In the genomic region with DNA sequence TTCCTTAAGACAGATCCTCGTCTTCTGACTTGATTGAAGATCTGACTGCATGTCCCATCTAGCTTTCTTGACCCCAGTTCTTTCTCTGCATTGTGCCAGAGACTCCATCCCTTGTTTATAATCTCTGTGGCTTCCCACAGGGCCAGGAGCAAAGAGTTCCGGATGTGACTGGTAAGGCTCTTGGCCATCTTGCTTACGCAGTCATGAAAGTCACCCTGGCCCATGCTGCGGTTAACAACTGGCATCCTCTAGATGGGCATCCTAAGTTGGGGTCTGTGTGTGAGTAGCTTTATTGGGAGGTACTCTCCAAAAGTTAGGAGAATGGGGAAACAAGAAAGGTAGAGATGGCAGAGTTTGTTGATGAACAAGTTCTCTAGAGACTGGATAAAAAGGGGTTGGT, we compare ENCODE assay signal across 26 mouse cellular contexts. TPM values are rescaled to one million over a fixed set of nuclear protein-coding genes. Genes with fewer than 3 reads are reported as not detected.
DNase-seq lines count a peak whose midpoint lies in the region; ATAC-seq and TF ChIP-seq lines count a peak whose summit lies in the region.
"Had no signal": no experiment of that assay in that cellular context is flagged by ENCODE, and none has a peak within 500 bp of the region (broad histone marks: within the 10 kb centered on the region; RNA-seq: fewer than 3 reads in every experiment).

No protein-coding gene starts in this region.

- TF ChIP-seq EP300 in liver, postnatal 0 days (IDR thresholded peaks at IDR 0.05; ENCODE audit: low read depth) = no peak

- no peak overlapping the region for H3K9ac ChIP-seq in liver, postnatal 0 days (replicated peaks)
- H3K9ac ChIP-seq in liver, embryonic 11.5 days (ENCODE audit: low read depth, low read length) = no peak overlapping the region

- H3K4me2 ChIP-seq in liver, postnatal 0 days (ENCODE audit: low read depth, low read length) = no peak overlapping the region
- H3K4me2 ChIP-seq in liver, embryonic 11.5 days = no peak overlapping the region

- H3K4me1 ChIP-seq in heart, embryonic 10.5 days = 0 out of 2 replicates have a peak, but pooled peaks cover 6% of the 10 kb centered on the region
- H3K4me1 ChIP-seq in liver, postnatal 0 days (ENCODE audit: insufficient read depth) = no peaks in the 10 kb centered on the region
- no peaks in the 10 kb centered on the region for H3K4me1 ChIP-seq in liver, embryonic 11.5 days (replicated peaks; ENCODE audit: control insufficient read depth, insufficient read depth, low read length)

- H3K27me3 ChIP-seq in heart, embryonic 10.5 days (ENCODE audit: insufficient read depth, poor library complexity, severe bottlenecking) = no peaks in the 10 kb centered on the region
- no peaks in the 10 kb centered on the region for H3K27me3 ChIP-seq in liver, postnatal 0 days (ENCODE audit: insufficient read depth, low read length)
- H3K27me3 ChIP-seq in liver, embryonic 11.5 days (replicated peaks; ENCODE audit: control insufficient read depth, insufficient read depth, low read length) = no peaks in the 10 kb centered on the region; the same call in 1 of the 2 replicates
- H3K27me3 ChIP-seq: CH12.LX, Patski had no signal

- H3K9me3 ChIP-seq in heart, embryonic 10.5 days = no peaks in the 10 kb centered on the region
- H3K9me3 ChIP-seq in liver, postnatal 0 days (ENCODE audit: low read length) = no peaks in the 10 kb centered on the region
- no peaks in the 10 kb centered on the region for H3K9me3 ChIP-seq in liver, embryonic 11.5 days (ENCODE audit: control insufficient read depth, low read length)
- H3K9me3 ChIP-seq: G1E had no signal

- H3K4me3 ChIP-seq in heart, embryonic 10.5 days = no peak overlapping the region
- H3K4me3 ChIP-seq in liver, postnatal 0 days (ENCODE audit: low read depth, low read length) = no peak overlapping the region
- H3K4me3 ChIP-seq in liver, embryonic 11.5 days (ENCODE audit: low read depth, low read length) = no peak overlapping the region

- WGBS in heart, embryonic 10.5 days = 85% methylated on average over 4 of the region's 4 CpGs
- WGBS in liver, postnatal 0 days (ENCODE audit: insufficient replicate concordance) = 79% methylated on average over 4 of the region's 4 CpGs
- 77% methylated on average over 4 of the region's 4 CpGs for WGBS in liver, embryonic 11.5 days

- DNase-seq in heart, adult 11 months = peak; percentile 72
- no peak for DNase-seq in heart, adult 9 months (ENCODE audit: low spot score in 2 of 2)
- peak; percentile 54 for DNase-seq in heart, embryonic 10.5 days (ENCODE audit: low spot score)
- DNase-seq in heart, postnatal 36 days = no peak
- DNase-seq in liver, postnatal 0 days = peak; percentile 6
- no peak for DNase-seq in liver, embryonic 11.5 days (ENCODE audit: low spot score)
- DNase-seq: adrenal gland, adult 2 months; adrenal gland, adult 8-10 months; adrenal gland, postnatal 10 days; adrenal gland, postnatal 14 days; adrenal gland, postnatal 25 days; adrenal gland, postnatal 36 days; B cell, adult 2 months; cerebellum, adult 11 months; cerebellum, adult 11-12 months; cerebellum, adult 18-20 months had no signal

- no peak for ATAC-seq in liver, postnatal 0 days
- no peak for ATAC-seq in liver, embryonic 11.5 days (replicated peaks; ENCODE audit: low FRiP score)
- ATAC-seq: activated CD4-positive, CD25-positive, alpha-beta regulatory T cell, adult 4 months; CD4-positive, CD25-positive, alpha-beta regulatory T cell, adult 4 months; Patski had no signal

- no peak for TF ChIP-seq CTCF in liver, postnatal 0 days (IDR thresholded peaks at IDR 0.05; ENCODE audit: low read depth)

- H3K36me3 ChIP-seq in heart, embryonic 10.5 days = no peaks in the 10 kb centered on the region
- no peaks in the 10 kb centered on the region for H3K36me3 ChIP-seq in liver, postnatal 0 days (replicated peaks; ENCODE audit: insufficient read depth, low read length)
- H3K36me3 ChIP-seq in liver, embryonic 11.5 days (ENCODE audit: control insufficient read depth, insufficient read depth, low read length) = no peaks in the 10 kb centered on the region
- H3K36me3 ChIP-seq: G1E had no signal

- no peak overlapping the region for H3K27ac ChIP-seq in heart, embryonic 10.5 days
- no peak overlapping the region for H3K27ac ChIP-seq in liver, postnatal 0 days (ENCODE audit: low read depth)
- H3K27ac ChIP-seq in liver, embryonic 11.5 days (ENCODE audit: low read depth, low read length) = no peak overlapping the region

- intact Hi-C loops in heart, postnatal 36 days (cut with DNase I) = loop anchor here (10.0 kb wide), 1 partner anchor 226 kb away; no protein-coding TSS in a partner anchor

RNA-seq across cellular contexts. Expression of a gene that starts 13.6 kb away (rescaled TPM):
- 0.24 TPM in 1 of 2 replicates, not detected in the other for polyA plus RNA-seq in heart, embryonic 10.5 days (2016; fragmentation: Nextera tagmentation; extraction: Ambion mirVana)
- under 1 TPM; 0.24 to 0.28 TPM for total RNA-seq in heart, postnatal 36 days (2021)
- not detected in 2 replicates for polyA plus RNA-seq in liver, postnatal 0 days (2015; fragmentation: Nextera tagmentation; extraction: Ambion mirVana)
- polyA plus RNA-seq in liver, embryonic 11.5 days (2014; fragmentation: Nextera tagmentation; extraction: Ambion mirVana) = not detected in 2 replicates
- total RNA-seq: adrenal gland, adult 18-20 months; adrenal gland, adult 2 months; adrenal gland, adult 8-10 months; adrenal gland, postnatal 10 days; adrenal gland, postnatal 14 days; adrenal gland, postnatal 25 days; adrenal gland, postnatal 36 days; adrenal gland, postnatal 4 days; CH12.LX; MEL had no signal
- polyA plus RNA-seq: adrenal gland, adult 2 months; brain, embryonic 14.5 days; C2C12; CD4-positive, CD25-positive, alpha-beta regulatory T cell, adult 4 months; G1E; Patski had no signal

RNA-seq across cellular contexts. Expression of a gene that starts 22.9 kb away (rescaled TPM):
- polyA plus RNA-seq in heart, embryonic 10.5 days (2016; fragmentation: Nextera tagmentation; extraction: Ambion mirVana) = 3.2 and 3.4 TPM in 2 replicates
- 1 to 10 TPM; 2.6 to 2.7 TPM for total RNA-seq in heart, postnatal 36 days (2021)
- 0.42 and 0.66 TPM in 2 replicates for polyA plus RNA-seq in liver, postnatal 0 days (2015; fragmentation: Nextera tagmentation; extraction: Ambion mirVana)
- 1.9 and 2.1 TPM in 2 replicates for polyA plus RNA-seq in liver, embryonic 11.5 days (2014; fragmentation: Nextera tagmentation; extraction: Ambion mirVana)
- total RNA-seq: MEL had no signal
- polyA plus RNA-seq: G1E had no signal

Comparison
In these comparisons a context has a peak if more than half of its experiments do, and no peak if none do; other contexts are left out.
1. DNase-seq: peak in heart, adult 11 months (single experiment), heart, embryonic 10.5 days (single experiment) and liver, postnatal 0 days (single experiment); none in heart, adult 9 months (0 of 2), heart, postnatal 36 days (0 of 2) and liver, embryonic 11.5 days (single experiment).